Mouse (Mus musculus): Measurements from ENCODE around the gene Tmed5. TPM values are rescaled to one million over a fixed set of nuclear protein-coding genes. Genes with fewer than 3 reads are reported as not detected.
"Not testable (repeated sequence)": the region's sequence is repeated elsewhere in the genome, so short reads cannot be mapped to it uniquely, and the experiment has no call there.

Tmed5 gene
- 10 to 100 TPM; 26.3 to 33.1 TPM for total RNA-seq (2021)
- long read RNA-seq, experiment 1, transcript Tmed5-201 (4 exons, 3,800 nt), result major isoform, 67 of 76 reads
- long read RNA-seq, experiment 1, partial matches to known transcripts, result 0 of 76 reads
- long read RNA-seq, experiment 1, other reads (novel, unspliced or antisense), result 8 of 76 reads
- long read RNA-seq, experiment 2, transcript Tmed5-201 (4 exons, 3,800 nt), result major isoform, 41 of 49 reads
- long read RNA-seq, experiment 2, partial matches to known transcripts, result 1 of 49 reads
- long read RNA-seq, experiment 2, other reads (novel, unspliced or antisense), result 5 of 49 reads

DNA sequence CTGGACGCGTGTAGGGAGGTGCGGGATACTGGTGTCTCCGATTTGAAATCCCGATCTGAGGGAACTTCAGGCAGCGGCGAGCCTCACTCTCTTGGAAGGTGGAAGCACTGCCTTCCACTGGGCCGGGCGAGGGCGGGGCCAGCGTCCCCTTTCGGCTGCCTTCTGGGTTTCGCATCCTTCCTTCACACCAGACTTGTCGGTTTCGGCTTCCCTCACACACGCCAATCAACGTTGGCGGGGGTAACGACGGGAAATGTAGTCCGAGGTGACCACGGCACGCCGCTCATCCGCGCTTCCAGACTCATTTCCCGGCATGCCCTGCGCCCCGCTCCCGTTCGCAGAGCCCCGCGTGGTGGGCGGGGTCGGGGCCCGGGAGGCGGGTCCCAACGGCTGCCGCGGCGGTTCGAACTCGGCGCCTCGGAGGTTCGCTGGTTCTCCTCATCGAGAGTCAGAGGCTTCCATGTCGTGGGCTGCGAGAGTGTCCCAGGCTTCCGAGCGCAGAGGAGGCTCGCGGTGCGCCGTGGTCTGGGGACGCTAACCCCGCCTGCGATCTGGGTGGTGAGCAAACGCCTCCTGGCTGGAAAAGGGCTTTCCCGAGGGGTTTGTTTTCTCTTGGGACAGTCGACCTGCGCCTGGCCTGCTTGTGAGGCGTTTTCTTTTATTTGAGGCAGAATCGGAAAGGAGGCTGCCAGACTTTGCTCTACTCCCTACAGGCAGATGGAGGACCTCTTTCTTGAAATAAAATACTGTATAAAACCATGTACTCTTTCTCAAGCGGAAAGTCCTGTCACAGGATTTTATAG is at the start of gene Tmed5, which contains the start of gene Ccdc18:
Gene Tmed5, minus strand, starts transcription at position 180 of the 803 bp plus-strand sequence.
Gene Ccdc18, plus strand, starts transcription at position 435 of the 803 bp plus-strand sequence.
- H3K4me3 ChIP-seq, result peak within 1 kb of the TSS; percentile 99

GRCm38 (mm10) chr5:108163695-108164094 is 31.3 kb upstream of the Tmed5 start:
- no peak overlapping the region for H3K4me3 ChIP-seq
- peak; percentile 70 for TF ChIP-seq CTCF (IDR thresholded peaks at IDR 0.05)
- intact Hi-C loops (cut with DNase I), result loop anchor here (1.0 kb wide), 1 partner anchor 129 kb away; no protein-coding TSS in a partner anchor
- H3K27ac ChIP-seq, result no peak overlapping the region
- peak; percentile 37 for DNase-seq

More for the DNA sequence above, at the start of gene Tmed5, which contains the start of gene Ccdc18:
- intact Hi-C loops (cut with DNase I), result loop anchor here (2.0 to 5.0 kb wide), 2 partner anchors 136 to 235 kb away; partner anchors contain the start of gene Dr1
- peak within 1 kb of the TSS; percentile 93 for H3K27ac ChIP-seq
- TF ChIP-seq CTCF (IDR thresholded peaks at IDR 0.05), result peak; percentile 47
- peak; percentile 98 for DNase-seq

- DNase-seq, result no peak
- TF ChIP-seq CTCF (IDR thresholded peaks at IDR 0.05), result no peak
- intact Hi-C loops (cut with DNase I), result no loop called here
- Histone ChIP-seq H3K27ac (no peak overlapping the region), H3K4me3 (no peak overlapping the region)
Measured at GRCm38 (mm10) chr5:108160796-108161195, 28.4 kb upstream of the Tmed5 start.

DNA sequence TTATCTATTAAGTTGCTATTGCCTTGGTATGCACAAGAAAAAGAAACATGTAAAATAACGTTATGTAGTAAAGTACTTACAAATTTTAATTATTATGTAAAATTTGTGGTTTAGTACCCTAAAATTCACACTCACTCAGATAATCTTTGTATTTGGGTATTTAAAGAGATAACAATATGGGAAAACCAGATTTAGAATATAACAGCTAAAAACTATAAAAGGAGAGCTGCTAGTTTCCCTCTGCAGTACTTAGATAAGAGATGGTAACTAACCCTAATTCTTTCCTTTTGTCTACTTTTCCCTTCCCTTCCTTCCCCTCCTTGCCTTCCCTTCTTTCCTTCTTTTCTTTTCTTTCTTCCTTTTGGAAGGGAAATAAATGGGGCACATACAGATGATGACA is 20.2 kb upstream of the Tmed5 start:
- no peak overlapping the region for H3K27ac ChIP-seq
- intact Hi-C loops (cut with DNase I), result no loop called here

DNA sequence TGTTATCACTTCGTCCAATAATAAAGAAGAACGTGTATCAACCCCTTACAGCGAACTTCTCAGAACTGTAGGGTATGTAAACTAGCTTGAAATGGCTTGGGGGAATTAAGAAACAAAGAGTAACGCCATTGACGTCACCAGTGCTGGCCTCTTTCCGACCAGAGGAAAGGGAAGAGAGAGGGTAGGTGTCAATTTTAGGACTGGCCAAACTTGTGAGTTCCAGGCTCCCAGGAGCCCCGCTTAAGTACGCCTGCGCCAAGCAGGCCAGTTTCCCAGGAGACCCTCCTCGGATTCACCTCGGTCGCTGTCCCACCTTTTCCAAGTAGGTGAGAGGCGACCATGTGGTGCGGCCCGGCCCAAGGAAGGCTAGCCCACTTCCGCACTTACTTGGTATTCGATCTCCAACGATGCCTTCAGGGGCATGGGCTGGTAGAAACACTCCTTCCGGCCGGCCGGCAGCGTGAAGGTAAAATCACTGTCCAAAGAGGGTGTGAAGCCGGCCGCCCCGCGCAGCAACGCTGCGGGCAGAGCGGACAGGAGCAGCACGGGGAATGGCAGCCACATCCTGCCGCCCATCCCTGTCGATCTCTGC is 475 bp downstream of the Tmed5 start:
- H3K27ac ChIP-seq, result peak overlapping the region; percentile 93
- TF ChIP-seq CTCF (IDR thresholded peaks at IDR 0.05), result no peak
- DNase-seq, result no peak
- intact Hi-C loops (cut with DNase I), result loop anchor here (2.0 to 5.0 kb wide), 2 partner anchors 137 to 235 kb away; partner anchors contain the start of gene Dr1
- H3K4me3 ChIP-seq, result peak overlapping the region; percentile 99

More for the DNA sequence above, 20.2 kb upstream of the Tmed5 start:
- H3K4me3 ChIP-seq, result no peak overlapping the region
- no peak for TF ChIP-seq CTCF (IDR thresholded peaks at IDR 0.05)
- no peak for DNase-seq

DNA sequence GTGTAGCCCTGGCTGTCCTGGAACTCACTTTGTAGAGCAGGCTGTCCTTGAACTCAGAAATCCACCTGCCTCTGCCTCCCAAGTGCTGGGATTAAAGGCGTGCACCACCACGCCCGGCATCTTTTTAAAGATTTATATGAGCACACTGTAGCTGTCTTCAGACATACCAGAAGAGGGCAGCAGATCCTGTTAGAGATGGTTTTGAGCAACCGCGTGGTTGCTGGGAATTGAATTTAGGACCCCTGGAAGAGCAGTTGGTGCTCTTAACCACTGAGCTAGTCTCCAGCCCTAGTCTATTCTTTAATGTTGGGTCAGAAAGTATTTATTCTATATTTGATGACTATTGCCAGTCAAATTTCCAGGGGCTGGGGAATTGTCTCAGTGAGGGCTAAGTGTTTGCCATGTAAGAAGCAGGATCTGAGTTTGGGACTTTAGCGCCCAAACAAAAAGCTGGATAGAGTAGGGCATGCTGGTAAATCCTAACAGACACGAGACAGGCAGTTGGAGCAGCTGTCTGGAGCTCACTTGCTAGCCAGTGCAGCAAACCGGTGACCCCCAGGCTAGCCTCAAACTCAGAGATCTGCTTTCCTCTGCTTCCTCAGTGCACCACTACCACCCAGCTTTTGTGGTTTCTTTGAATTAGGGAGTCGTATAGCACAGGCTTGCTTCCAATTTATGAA is 12.1 kb downstream of the Tmed5 start:
- intact Hi-C loops (cut with DNase I), result no loop called here
- no peak overlapping the region for H3K4me3 ChIP-seq
- H3K27ac ChIP-seq, result no peak overlapping the region
- DNase-seq, result no peak
- peak; percentile 3; the same call in 1 of the 2 replicates for TF ChIP-seq CTCF (IDR thresholded peaks at IDR 0.05)

DNA sequence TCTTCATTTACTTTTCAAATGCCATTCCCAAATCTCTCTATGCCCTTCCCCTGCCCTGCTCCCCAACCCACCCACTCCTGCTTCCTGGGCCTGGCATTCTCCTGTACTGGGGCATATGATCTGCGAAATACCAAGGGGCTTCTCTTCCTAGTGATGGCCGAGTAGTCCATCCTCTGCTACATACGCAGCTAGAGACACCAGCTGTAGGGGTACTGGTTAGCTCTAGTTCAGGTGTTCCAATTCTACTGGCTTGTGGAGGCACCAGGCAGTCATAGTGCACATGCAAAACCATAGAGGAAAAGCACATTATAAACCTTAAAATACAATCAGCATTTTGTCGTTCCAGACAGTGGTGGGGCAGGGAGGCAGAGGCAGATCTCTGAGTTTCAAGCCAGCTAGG is 14.7 kb downstream of the Tmed5 start:
- no peak overlapping the region for H3K4me3 ChIP-seq
- intact Hi-C loops (cut with DNase I), result no loop called here
- TF ChIP-seq CTCF (IDR thresholded peaks at IDR 0.05), result no peak
- DNase-seq, result no peak
- no peak overlapping the region for H3K27ac ChIP-seq

DNA sequence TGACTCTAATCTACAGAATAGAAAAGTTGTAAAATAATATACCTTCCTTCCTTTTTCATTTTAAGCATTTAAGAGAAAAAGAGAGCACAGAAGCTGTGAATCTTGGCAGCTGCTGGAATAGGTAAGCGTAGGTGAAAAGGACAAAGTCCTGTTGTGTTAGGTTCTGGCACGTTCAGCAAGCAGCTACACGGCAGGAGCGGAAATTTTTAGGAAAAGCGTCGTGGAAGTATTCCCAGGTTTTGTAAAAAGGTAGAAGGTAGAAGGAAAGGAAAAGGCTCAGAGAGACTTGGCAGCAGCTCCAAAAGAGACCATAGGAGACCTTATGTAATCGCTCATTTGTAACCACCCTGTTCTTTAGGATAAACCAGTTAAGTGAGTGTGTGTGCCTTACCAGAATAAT is 23.1 kb downstream of the Tmed5 start:
- intact Hi-C loops (cut with DNase I), result no loop called here
- no peak for TF ChIP-seq CTCF (IDR thresholded peaks at IDR 0.05)
- no peak overlapping the region for H3K27ac ChIP-seq
- no peak for DNase-seq
- no peak overlapping the region for H3K4me3 ChIP-seq

DNA sequence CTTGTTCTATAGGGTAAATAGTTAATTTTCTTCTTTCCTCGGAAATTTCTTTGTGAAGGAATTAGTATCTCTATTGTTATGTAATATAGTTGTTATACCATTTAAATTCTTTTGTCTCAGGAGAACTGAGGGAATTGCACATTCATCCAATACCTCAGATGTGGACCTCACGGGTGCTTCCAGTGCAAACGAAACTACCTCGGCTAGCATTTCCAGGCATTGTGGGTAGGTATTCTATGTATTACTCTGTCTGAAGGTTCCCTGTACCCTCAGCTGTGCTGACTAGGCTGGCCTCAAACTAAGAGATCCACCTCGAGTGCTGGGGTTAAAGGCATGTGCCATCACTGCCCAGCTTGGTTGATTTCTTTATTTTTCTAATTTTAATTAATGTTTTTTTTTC is 28.1 kb downstream of the Tmed5 start:
- DNase-seq, result no peak
- no peak for TF ChIP-seq CTCF (IDR thresholded peaks at IDR 0.05)
- intact Hi-C loops (cut with DNase I), result no loop called here
- H3K27ac ChIP-seq, result no peak overlapping the region
- H3K4me3 ChIP-seq, result no peak overlapping the region

DNA sequence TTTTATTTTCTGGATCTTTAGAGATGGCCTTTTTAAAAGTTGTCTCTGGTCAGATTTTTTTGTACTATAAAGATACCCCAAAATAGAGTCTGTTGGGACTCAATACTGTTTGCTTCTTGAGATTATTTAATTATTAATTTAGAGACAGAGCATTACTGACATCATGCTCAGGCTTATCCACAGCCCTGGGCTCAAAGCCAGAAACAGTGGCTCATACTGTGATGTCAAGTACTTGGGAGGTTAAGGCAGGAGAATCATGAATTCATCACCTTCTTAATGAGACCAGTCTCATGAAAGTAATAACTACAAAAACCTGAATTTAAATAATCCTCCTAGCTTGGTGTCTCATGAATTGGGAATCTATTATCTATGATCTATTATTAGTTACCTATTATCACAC is 32.2 kb downstream of the Tmed5 start:
- Histone ChIP-seq H3K27ac (no peak overlapping the region), H3K4me3 (no peak overlapping the region)
- no peak for TF ChIP-seq CTCF (IDR thresholded peaks at IDR 0.05)
- intact Hi-C loops (cut with DNase I), result no loop called here
- DNase-seq, result no peak

GRCm38 (mm10) chr5:108097676-108098075 is 34.7 kb downstream of the Tmed5 start:
- intact Hi-C loops (cut with DNase I), result no loop called here

GRCm38 (mm10) chr5:108092731-108093130 is 39.7 kb downstream of the Tmed5 start:
- H3K27ac ChIP-seq; intact Hi-C loops (cut with DNase I); H3K4me3 ChIP-seq; DNase-seq: not testable (repeated sequence)

More at GRCm38 (mm10) chr5:108097676-108098075, 34.7 kb downstream of the Tmed5 start:
- no peak overlapping the region for H3K27ac ChIP-seq
- no peak for DNase-seq
- H3K4me3 ChIP-seq, result no peak overlapping the region
- no peak for TF ChIP-seq CTCF (IDR thresholded peaks at IDR 0.05)

Data from gastrocnemius, adult 2 months (tissue).